Mouse (Mus musculus) stomach, adult 2 months (tissue): Measurements from ENCODE around the gene AI481877. TPM values are rescaled to one million over a fixed set of nuclear protein-coding genes. Genes with fewer than 3 reads are reported as not detected.

Experiments
- polyA plus RNA-seq: library from polyadenylated mRNA; depleted of rRNA; stranded (reverse); fragments of >200 nt; gene quantifications from 2 replicates; pipeline ENCODE4 v1.2.3, GENCODE M21; 2012; rRNA removed

AI481877 gene
- 0.03 TPM in 2 replicates for polyA plus RNA-seq

DNA sequence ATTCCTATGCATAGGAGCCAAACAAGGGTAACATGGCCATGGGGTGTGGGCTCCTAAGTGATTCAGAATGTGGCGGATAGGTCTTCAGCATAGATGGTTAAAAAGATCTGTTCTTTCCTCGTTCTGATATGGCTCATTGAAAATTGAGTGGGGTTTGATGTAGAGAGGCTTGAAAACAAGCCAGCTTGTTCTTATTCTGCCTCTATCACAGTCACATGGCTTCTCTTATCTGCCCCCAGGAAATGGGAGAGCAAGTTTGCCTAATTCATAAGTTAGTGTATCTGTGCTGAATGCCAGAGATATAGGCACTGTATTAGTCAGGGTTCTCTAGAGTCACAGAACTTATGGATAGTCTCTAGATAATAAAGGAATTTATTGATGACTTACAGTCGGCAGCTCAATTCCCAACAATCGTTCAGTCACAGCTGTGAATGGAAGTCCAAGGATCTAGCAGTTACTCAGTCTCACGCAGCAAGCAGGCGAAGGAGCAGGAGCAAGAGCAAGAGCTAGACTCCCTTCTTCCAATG, at the start of gene AI481877:
Gene AI481877, minus strand, starts transcription at position 477 of the 527 bp plus-strand sequence.

GRCm38 (mm10) chr4:59034918-59035785, 103.6 kb downstream of the AI481877 start, which contains the start of gene Gng10:
TSS of gene Gng10 (plus strand) at chr4:59035088.

DNA sequence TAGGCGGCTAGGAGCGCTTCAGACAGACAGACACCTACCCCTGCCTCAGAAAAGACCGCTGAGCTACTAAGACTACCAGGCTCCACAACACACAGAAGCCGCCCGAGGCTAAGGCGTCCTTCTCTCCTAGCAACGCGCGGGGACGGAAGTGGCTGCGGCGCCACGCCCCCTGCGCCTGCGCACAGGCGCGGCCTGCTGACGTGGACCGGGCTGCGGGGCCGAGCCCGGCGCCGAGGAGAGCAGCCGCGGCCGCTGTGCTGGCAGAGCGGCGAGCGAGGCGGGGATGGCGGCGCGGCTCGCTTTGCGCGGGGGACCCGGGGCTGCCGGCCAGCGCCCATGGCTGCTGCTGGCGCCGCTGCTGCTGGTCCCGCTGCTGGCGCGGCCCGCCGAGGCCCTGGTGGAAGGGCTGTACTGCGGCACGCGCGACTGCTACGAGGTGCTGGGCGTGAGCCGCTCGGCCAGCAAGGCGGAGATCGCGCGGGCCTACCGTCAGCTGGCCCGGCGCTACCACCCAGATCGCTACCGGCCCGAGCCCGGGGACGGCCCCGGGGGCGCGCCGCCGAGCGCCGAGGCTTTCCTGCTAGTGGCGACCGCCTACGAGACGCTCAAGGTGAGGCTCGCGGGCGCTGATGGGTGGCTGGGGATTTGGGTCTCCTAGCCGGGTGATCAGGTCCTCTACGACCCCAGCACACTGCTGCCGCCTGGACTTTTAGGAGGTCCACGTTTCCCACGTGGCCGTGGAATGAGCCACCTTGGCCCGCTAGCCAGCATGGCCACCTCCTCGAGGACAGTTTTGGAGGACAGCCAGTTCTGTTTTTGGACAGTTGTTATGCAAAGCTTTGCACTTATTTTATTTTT, 135.6 kb downstream of the AI481877 start, which contains the start of gene Gm20503:
Gene Gm20503, plus strand, starts transcription at position 263 of the 858 bp plus-strand sequence.

DNA sequence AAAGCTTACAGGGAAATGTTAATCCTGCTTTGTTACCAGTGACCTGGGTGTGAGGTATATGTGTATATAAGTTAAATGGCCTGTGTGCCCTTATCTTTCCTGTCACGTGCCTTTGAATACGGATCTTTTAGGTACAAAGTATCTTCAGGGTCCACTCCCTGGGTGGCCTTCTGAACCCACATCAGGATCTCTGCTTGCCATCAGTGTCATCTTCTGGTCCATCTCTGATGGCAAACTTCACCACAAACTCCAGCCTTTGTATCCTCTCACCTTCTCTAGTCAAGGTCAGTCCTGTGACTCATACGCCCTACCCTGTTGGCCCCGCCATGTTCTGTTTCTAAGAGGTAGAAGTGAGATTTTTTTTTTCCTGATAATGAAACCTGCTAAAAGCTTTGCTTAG, 144.0 kb downstream of the AI481877 start, which contains the start of gene Dnajc25:
Gene Dnajc25, plus strand, starts transcription at position 301 of the 400 bp plus-strand sequence.

Other genes starting within 250 kb of the AI481877 start
- gene Ecpas, start 226.2 kb downstream of the AI481877 start, polyA plus RNA-seq = 9.3 and 14.7 TPM in 2 replicates
- gene Zkscan16, start 195.4 kb downstream of the AI481877 start, polyA plus RNA-seq = 0.03 TPM in 1 of 2 replicates, not detected in the other
- 39.4 and 50.1 TPM in 2 replicates for gene Ptgr1, start 151.9 kb downstream of the AI481877 start, polyA plus RNA-seq
- 1.3 and 2.0 TPM in 2 replicates for gene Dnajc25, start 143.9 kb downstream of the AI481877 start, polyA plus RNA-seq
- 0.50 and 1.7 TPM in 2 replicates for gene Gm20503, start 135.8 kb downstream of the AI481877 start, polyA plus RNA-seq
- gene Gng10, start 103.9 kb downstream of the AI481877 start, polyA plus RNA-seq = 10.4 and 11.7 TPM in 2 replicates
- 18.6 and 26.5 TPM in 2 replicates for gene Ugcg, start 50.3 kb upstream of the AI481877 start, polyA plus RNA-seq